Mouse (Mus musculus) c-Kit-positive CD71-negative TER-119-negative erythroid progenitor cells, embryonic 14.5 days (primary cell): ENCODE data around the gene Ints2.
"Not testable (repeated sequence)": the region's sequence is repeated elsewhere in the genome, so short reads cannot be mapped to it uniquely, and the experiment has no call there.

Experiments used
- DNase-seq: peaks from one replicate; pipeline ENCODE4 v3.0.0-alpha.2; 2013; ENCODE audit warnings: low read depth

Gene Ints2

DNA sequence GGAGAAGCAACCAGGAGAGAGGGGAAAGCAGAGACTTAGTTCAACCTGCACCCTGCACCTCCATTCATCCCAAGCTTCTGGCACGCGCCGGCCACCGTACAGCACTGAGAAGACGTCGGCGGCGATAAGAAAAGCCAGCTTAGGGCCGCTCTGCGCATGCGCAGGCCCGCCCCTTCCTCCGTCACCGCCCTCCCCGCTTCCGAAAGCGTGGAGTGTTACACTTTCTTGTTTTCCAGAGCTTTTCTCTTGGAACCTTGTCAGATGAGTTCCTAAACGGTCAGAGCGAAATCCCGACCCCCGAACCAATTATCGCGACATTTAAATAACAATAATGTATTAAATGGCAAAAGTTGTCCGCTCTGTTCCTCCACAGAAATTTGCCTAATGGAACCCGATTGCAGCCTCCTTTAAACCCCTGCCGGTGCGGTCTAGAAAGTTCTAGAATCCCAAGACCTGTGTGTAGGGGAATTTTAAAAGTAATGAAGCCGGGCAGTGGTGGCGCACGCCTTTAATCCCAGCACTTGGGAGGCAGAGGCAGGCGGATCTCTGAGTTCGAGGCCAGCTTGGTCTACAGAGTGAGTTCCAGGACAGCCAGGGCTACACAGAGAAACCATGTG is at the start of gene Ints2:
Gene Ints2 (minus strand): TSS at position 116 of the 617 bp plus-strand sequence.
- peak; percentile 79 for DNase-seq

DNA sequence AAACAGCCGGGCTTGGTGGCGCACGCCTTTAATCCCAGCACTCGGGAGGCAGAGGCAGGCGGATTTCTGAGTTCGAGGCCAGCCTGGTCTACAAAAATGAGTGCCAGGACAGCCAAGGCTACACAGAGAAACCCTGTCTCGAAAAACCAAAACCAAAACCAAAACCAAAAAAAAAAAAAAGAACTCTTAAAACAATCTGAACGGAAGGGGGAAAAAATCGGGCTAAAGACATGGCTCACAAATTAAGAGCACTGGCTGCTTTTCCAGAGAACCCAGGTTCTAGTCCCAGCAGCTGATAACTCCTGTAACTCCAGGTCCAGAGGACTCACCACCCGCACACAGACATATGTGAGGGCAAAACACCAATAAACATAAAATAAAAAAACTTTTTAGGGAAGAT is 34.8 kb upstream of the Ints2 start:
- not testable (repeated sequence) for DNase-seq

DNA sequence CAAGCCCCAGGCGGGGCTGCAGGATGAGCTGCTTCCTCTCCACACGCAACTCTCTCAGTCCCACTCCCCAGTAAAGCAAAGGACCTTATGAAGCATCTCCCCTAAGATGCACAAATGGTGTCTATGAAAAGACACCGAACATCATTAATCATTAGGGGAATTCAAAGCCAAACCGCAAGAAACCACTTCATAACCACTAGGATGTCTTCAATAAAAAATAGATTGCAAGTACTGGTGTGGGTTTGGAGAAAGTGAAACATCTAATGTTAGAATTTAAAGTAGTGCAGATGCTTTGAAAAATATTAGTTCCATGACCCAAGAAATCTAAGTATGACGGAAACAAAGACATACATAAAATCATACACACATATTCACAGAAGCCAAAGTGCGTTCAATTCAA is 34.3 kb upstream of the Ints2 start:
- no peak for DNase-seq

- no peak for DNase-seq
Observed at GRCm38 (mm10) chr11:86285729-86286128, 28.4 kb upstream of the Ints2 start.

DNA sequence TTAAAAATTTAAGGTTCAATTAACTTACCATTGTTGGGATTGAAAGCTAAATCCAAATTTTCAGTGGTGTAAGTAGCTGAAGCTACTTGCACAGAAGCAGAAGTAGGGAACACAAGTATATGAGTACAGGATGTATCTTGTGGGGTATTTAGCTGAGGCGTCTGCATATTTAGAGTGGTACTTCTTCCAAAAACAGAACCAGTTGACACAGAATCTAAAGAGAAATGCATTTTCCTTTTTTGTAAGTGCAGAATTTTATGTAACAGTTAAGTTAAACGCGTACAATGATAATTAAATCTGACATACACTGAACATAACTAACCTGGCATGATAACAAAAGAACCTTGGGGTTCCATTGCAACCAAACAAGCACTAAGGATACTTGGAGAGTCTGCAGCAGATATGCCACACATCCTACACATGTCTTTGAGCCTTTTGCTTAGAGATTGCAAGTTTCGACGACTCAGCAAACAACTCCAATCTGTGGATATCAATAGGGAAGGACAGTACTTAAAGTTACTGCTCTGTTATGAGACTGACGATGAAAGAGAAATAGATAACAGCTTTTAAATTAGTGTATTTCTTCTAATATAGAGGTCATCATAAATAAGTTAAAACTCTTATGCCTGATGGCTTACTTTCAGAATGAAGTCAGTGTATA is 21.2 kb upstream of the Ints2 start:
- no peak for DNase-seq

DNA sequence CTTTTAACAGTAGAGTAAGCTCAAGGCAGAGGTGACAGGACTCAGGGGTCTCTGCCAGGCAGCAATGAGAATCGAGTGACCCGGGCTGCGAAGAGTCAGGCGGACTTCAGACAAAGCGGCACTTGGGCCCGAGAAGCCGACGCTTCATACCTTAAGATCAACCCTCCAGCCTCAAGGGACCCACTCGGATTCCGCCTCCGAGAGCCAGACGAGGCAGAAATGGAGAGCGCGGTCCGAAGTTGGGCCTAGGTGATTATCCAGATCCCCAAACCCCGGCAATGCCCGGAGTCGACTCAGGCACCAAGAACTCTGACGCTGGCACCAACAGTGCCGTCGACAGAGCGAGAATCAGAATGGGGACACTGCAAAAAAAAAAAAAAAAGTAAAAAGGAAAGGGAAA is 321 bp downstream of the Ints2 start:
- no peak for DNase-seq

DNA sequence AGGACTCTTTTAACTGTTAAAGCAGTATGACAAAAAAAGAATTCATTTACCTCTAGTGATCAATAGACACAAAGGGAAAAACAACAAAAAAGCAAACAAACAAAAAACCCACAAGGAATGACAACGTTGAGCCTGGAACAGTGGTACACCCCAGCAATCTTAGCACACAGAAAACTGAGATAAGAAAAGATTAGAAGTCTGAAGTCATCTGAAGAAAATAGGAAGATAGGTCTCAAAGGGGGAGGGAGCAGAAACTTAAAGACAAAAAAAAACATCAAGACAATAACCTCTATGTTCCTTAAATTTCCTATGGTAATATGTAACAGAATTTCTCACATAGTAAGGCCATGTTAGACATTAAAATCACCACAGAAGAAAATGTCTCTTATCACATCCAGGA is 4.0 kb downstream of the Ints2 start:
- DNase-seq = no peak

DNA sequence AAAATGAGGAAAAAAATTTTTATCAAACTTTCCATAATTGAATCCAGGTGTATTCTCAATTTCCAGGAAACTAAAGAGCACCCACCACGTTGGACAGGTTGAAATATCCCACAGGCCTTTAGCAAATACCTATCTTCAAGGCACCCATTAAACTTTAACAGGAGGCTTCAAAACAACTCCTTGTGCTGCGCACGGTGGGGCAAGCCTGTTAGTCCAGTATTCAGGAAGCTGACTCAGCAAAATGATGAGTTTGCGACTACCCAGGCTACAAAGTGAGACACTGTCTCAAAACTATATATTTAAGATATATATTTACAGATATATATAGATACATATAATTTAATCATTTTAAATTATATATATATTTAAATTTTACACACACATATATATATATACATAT is 24.9 kb downstream of the Ints2 start:
- DNase-seq = no peak

- no peak for DNase-seq
Observed at GRCm38 (mm10) chr11:86231781-86232350, 25.5 kb downstream of the Ints2 start.

DNA sequence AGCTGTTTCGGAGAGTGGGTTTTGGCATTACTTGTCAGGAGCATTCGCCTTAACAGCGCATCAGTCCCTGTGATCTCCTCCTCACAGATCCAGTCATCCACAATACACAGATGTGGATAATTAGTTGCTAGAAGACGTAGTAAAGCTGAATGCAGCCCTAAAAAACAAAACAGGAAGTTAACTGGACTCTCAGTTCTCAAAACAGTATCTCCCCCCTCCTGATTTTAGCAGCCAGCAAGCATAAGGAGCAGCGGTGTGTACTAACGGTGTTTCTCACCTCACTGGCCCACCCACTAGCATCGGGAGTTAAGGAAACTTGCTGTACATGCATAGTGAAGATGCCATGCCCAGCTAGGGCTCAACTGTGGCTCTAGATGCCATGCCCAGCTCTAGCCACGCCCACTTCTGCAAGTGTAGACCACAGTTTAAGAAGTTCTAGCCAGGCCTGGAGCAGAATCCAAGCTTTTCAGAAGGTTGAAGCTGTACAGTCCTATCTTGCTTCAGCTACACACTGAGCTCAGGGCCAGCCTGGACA is 30.7 kb downstream of the Ints2 start:
- DNase-seq = no peak

- no peak for DNase-seq
Observed at GRCm38 (mm10) chr11:86225761-86226160, 31.6 kb downstream of the Ints2 start.

GRCm38 (mm10) chr11:86211803-86212202 is 45.6 kb downstream of the Ints2 start:
- no peak for DNase-seq

DNA sequence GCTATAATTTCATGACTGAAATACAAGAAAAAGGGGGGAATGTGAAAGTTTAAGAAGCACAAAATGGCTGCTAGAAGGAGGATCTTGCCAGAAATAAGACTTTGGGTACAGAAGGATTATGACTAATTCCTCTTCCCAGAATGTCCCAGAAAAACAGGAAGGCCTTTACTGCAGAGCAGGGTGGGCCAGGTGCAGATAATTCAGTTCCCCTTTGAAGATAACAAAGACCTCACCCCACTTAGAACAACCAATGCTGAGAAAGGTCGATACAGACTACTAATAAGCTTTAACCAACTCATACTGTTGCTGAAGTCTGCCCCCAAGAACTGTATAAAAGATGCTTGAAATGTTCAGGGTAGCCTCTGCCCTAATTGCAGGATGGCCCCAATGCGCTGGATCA is 48.3 kb downstream of the Ints2 start:
- DNase-seq = no peak

- DNase-seq = no peak
Observed at GRCm38 (mm10) chr11:86205876-86206275, 51.5 kb downstream of the Ints2 start.

GRCm38 (mm10) chr11:86205031-86205430 is 52.3 kb downstream of the Ints2 start:
- DNase-seq = no peak

GRCm38 (mm10) chr11:86201901-86202675 is 55.3 kb downstream of the Ints2 start:
- no peak for DNase-seq

DNA sequence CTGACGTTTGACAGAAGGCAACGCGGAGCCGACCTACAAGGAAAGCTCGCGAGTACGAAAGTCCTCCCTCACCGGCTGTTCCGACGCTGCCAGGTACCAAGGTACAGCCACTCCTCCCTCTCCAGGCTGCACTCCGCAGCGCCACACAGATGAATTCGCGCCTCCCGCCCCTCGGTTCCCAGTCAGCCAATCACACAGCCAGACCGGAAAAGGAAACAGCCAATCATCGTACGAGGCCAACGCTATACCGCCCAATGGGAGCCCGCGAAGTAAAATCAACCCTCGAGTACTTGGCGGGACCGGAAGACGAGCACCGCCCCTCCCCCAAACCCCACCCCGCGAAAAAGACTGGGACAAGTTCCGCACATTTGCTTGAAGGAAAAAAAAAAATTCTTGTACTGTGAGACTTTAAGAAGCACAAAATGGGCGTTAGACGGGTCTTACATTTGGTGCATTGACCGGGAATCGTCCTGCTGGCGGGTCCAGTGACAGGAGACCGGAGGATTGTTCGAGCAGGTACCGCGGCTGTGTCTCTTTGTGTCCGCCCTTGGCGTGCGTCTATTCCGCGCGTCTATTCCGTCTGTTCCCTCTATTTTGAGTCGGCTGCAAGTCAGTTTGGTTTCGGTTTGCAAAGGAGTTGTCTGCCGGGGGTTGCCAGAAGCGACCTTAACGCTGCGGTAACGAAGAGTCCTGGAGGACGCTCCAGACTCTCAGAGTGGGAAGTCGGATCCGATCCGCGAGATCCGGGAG is 56.2 kb downstream of the Ints2 start, which contains the start of gene Brip1:
Gene Brip1 (minus strand): TSS at position 157 of the 750 bp plus-strand sequence.
- DNase-seq = peak; percentile 97

- no peak for DNase-seq
Observed at GRCm38 (mm10) chr11:86200460-86201021, 56.8 kb downstream of the Ints2 start.

DNA sequence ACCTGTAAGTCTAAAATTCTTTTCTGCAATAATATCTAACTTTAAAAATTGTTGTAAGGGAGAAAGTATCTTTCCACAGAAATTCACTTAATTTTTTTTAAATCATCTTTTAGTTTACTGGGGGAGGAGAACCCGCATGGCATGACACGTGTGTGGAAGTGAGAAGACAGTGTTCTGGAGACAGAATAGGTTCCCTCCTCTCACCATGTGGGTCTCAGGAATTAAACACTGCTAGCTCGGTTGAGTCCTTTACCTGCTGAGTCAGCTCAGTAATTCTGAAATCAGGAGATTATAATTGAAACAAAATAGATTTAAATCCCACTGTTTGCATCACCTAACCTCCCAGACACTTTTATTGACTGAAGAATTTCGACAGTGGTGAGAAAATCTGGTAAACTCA is 57.6 kb downstream of the Ints2 start:
- no peak for DNase-seq

DNA sequence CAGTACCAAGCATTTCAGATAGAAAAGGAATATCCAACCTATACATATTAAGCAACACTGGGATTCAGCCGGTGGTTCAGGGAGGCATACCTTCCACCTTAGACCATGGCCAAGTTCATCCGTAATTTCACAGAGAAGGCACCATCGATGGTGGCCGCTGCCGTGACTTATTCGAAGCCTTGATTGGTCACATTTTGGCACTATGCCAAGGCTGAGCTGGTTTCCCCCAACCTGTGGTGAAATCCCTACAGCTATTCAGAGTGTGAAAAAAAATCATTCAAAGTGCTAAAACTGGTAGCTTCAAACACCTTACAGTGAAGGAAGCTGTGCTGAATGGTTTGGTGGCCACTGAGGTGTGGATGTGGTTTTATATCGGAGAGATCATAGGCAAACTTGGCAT is 72.2 kb downstream of the Ints2 start:
- not testable (repeated sequence) for DNase-seq

DNA sequence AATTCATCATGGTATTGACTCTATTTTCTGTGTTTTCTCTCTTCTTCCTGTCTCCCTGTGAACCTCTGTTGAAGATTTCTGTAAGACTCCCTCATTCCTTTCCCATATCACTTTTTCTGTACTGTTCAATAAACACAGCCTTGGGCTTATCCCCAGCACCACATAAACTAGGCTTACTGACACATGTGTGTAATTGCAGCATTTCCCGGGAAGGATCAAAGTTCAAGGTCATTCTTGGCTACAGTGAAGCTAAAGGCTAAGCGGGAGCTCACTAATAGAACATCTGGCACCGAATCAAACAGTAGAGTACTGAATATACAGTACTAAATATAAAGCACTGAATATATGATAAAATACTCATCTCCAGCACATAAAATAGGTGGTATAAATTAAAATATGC is 81.5 kb downstream of the Ints2 start:
- DNase-seq = no peak
